Mouse (Mus musculus) ES-E14 (cell line): Measurements from ENCODE around the gene Pnmal2. TPM values are rescaled to one million over a fixed set of nuclear protein-coding genes. Genes with fewer than 3 reads are reported as not detected.

Experiments
- DNase-seq: peaks from one replicate; pipeline ENCODE4 v3.0.0-alpha.2; 2013; ENCODE audit warnings: low read depth, low spot score
- H3K27ac ChIP-seq: 2 replicates; pipeline ENCODE4 v1.5.1; 2012; ENCODE audit warnings: low read depth, mild to moderate bottlenecking, low read length, moderate library complexity, mixed read lengths; ENCODE audit not compliant: poor library complexity, insufficient read depth, severe bottlenecking
- H3K36me3 ChIP-seq: 2 replicates; pipeline ENCODE4 v1.6.1; 2012; ENCODE audit warnings: mild to moderate bottlenecking, low read length, moderate library complexity, mixed read lengths; ENCODE audit not compliant: control insufficient read depth, poor library complexity, insufficient read depth, severe bottlenecking
- H3K4me1 ChIP-seq, 2 experiments: fragments of 150-350 bp in 1 of 2; sonication (generic) in 1 of 2; 2 replicates each; pipeline ENCODE4 v1.6.1; 2012; ENCODE audit warnings: low read length in 2 of 2, mild to moderate bottlenecking in 1 of 2, mixed read lengths in 1 of 2; ENCODE audit not compliant: control insufficient read depth in 2 of 2, insufficient read depth in 2 of 2, poor library complexity in 1 of 2
- H3K4me3 ChIP-seq, 2 experiments: fragments of 150-350 bp in 1 of 2; sonication (generic) in 1 of 2; 2 replicates each; pipeline ENCODE4 v1.5.1; 2012; ENCODE audit warnings: low read length in 2 of 2, low read depth in 1 of 2, mild to moderate bottlenecking in 1 of 2, mixed read lengths in 1 of 2; ENCODE audit not compliant: insufficient read depth in 1 of 2, poor library complexity in 1 of 2, severe bottlenecking in 1 of 2
- H3K9ac ChIP-seq: 2 replicates; pipeline ENCODE4 v1.6.1; 2012; ENCODE audit warnings: low read depth, mild to moderate bottlenecking, low read length, mixed read lengths; ENCODE audit not compliant: poor library complexity, insufficient read depth, severe bottlenecking
- H3K9me3 ChIP-seq: fragments of 150-350 bp; sonication (generic); 2 replicates; pipeline ENCODE4 v1.6.1; 2012; ENCODE audit warnings: low read depth, mild to moderate bottlenecking, low read length; ENCODE audit not compliant: control insufficient read depth, insufficient read depth
- CHD2 ChIP-seq: IDR thresholded peaks from 2 replicates; pipeline ENCODE4 v1.6.1; 2014; ENCODE audit warnings: mild to moderate bottlenecking, low read depth, low read length, inconsistent platforms
- HCFC1 ChIP-seq: IDR thresholded peaks from 2 replicates; pipeline ENCODE4 v1.6.1; 2012; ENCODE audit warnings: low read length, inconsistent platforms, borderline replicate concordance; ENCODE audit not compliant: insufficient read depth
- MAFK ChIP-seq: IDR thresholded peaks from 2 replicates; pipeline ENCODE4 v1.6.1; 2014; ENCODE audit warnings: mild to moderate bottlenecking, low read depth, low read length, inconsistent platforms; ENCODE audit not compliant: insufficient read depth
- ZC3H11A ChIP-seq: IDR thresholded peaks from 2 replicates; pipeline ENCODE4 v1.6.1; 2012; ENCODE audit warnings: low read depth, mild to moderate bottlenecking, inconsistent platforms, low read length, borderline replicate concordance
- ZNF384 ChIP-seq: IDR thresholded peaks from 2 replicates; pipeline ENCODE4 v1.6.1; 2012; ENCODE audit warnings: low read depth, low read length, inconsistent platforms
- in situ Hi-C, 2 experiments: fragments of 600-800 bp; cut with MboI; formaldehyde crosslinking; loops; one replicate each; pipeline ENCODE4 v1.15.1; 2025; ENCODE audit warnings: low sequenced_read_pairs in 2 of 2, inconsistent platforms in 1 of 2; ENCODE audit not compliant: unreplicated experiment in 2 of 2
- total RNA-seq: library from RNA; depleted of rRNA; stranded (reverse); fragments of 300-350 nt; gene quantifications from 2 replicates; pipeline ENCODE4 v1.2.3, GENCODE M21; 2012

The Pnmal2 gene
- total RNA-seq, 1 experiment = 0.71 TPM

DNA sequence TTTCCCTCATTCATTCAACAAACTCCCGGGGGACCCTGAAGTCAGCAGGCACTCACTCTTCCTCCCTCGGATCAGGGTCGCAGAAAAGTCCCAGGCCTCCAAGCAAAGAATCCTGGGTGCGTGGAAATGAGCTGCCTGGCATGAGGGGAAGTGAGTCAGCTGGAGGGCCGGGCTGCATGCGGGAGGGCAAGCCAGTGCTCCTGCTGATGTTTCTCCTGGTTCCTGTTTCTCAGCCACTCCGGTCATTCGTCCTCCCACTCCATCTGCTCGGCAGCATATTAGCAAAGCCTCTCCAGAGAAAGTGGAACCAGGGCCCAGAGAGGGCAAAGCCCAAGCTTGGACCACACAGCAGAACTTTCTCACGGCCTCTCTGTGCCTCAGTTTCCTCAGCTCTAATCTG, 34.6 kb upstream of the Pnmal2 start:
- Histone ChIP-seq H3K9me3 (no peaks in the 10 kb centered on the region), H3K4me1 (peaks cover 0 to 19% of the 10 kb centered on the region in 2 experiments; a peak in 1 of 4 replicates), H3K9ac (no peak overlapping the region), H3K27ac (no peak overlapping the region), H3K36me3 (peaks cover 1% of the 10 kb centered on the region; the same call in 1 of the 2 replicates), H3K4me3 (no peak overlapping the region)
- in situ Hi-C loops = loop anchor here in 1 of 2 experiments (25.0 kb wide), 1 partner anchor 98 kb away; the partner anchor contains the start of genes Fkrp and Strn4
- TF ChIP-seq ZC3H11A (no peak), MAFK (no peak), HCFC1 (no peak), CHD2 (no peak), ZNF384 (no peak)
- DNase-seq = no peak

GRCm38 (mm10) chr7:16911904-16912303, 32.6 kb upstream of the Pnmal2 start:
- in situ Hi-C loops = loop anchor here in 1 of 2 experiments (25.0 kb wide), 1 partner anchor 100 kb away; the partner anchor contains the start of genes Fkrp and Strn4
- H3K4me1 ChIP-seq = peaks cover 0 to 15% of the 10 kb centered on the region in 2 experiments; a peak in 1 of 4 replicates

DNA sequence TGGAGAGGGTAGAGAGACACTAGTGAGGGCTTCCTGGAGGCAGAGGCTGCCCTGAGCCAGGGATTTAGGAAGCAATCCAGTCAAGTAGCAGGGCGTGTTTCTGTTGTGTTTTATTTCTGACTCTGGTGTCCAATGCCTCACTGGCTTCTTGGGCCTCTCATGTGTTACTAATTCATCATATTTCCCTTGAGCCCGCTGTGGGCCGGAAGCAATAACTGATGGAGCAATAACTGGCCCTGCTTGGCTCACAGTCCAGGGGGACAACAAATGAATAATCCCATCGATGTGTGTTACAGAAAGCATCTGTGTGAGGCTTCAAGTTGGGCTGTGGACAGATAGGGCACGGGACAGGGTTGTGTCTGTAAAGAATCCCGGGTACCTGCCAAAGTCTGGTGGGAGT, 32.1 kb upstream of the Pnmal2 start:
- Histone ChIP-seq H3K36me3 (peaks cover 22% of the 10 kb centered on the region), H3K9ac (no peak overlapping the region), H3K27ac (no peak overlapping the region), H3K4me3 (no peak overlapping the region), H3K4me1 (peaks cover 0 to 14% of the 10 kb centered on the region in 2 experiments; a peak in 1 of 4 replicates), H3K9me3 (no peaks in the 10 kb centered on the region)
- no peak for TF ChIP-seq ZC3H11A
- TF ChIP-seq ZNF384 = no peak
- no peak for TF ChIP-seq MAFK
- no peak for TF ChIP-seq CHD2
- no peak for TF ChIP-seq HCFC1
- in situ Hi-C loops = loop anchor here in 1 of 2 experiments (25.0 kb wide), 1 partner anchor 100 kb away; the partner anchor contains the start of genes Fkrp and Strn4
- DNase-seq = no peak

More at GRCm38 (mm10) chr7:16911904-16912303, 32.6 kb upstream of the Pnmal2 start:
- TF ChIP-seq CHD2 (no peak), ZC3H11A (no peak), ZNF384 (no peak), HCFC1 (no peak), MAFK (no peak)
- Histone ChIP-seq H3K9me3 (no peaks in the 10 kb centered on the region), H3K36me3 (peaks cover 18% of the 10 kb centered on the region), H3K9ac (no peak overlapping the region), H3K27ac (no peak overlapping the region), H3K4me3 (no peak overlapping the region)
- DNase-seq = no peak

DNA sequence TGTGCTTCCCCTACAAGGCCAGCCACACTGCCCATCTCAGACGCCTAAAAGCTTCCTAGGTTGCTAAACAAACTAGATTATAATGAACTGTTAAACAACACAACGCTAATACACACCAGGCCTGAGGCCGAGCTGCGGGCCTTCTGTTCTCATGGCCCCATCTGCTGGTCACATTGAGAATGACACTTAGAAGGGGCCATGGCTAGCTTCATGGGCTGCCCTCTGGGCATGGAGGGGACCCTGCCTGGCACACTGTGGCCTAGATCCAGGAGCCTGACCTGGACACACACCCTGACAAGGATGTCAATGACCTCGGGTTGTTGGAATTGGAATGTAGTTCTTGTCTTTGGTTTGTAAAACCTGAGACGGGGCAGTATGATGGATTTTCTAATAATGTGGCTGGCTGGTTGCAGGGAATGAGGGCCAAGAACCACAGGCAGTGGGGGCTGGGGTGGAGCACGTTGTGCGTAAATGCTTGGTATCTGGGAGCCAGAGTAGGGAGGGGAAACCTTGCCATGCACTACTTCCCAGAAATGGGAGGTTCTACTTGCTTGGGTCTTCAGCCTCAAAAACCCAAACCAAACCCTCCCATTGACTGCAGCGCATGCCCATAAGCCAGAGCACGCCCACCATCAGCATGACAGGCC, 30.6 kb upstream of the Pnmal2 start:
- Histone ChIP-seq H3K9ac (no peak overlapping the region), H3K4me1 (peaks cover 0 to 16% of the 10 kb centered on the region in 2 experiments; a peak in 1 of 4 replicates), H3K4me3 (no peak overlapping the region), H3K9me3 (no peaks in the 10 kb centered on the region), H3K27ac (no peak overlapping the region), H3K36me3 (peaks cover 38% of the 10 kb centered on the region)
- in situ Hi-C loops = loop anchor here in 1 of 2 experiments (25.0 kb wide), 1 partner anchor 102 kb away; the partner anchor contains the start of genes Fkrp and Strn4
- DNase-seq = no peak
- TF ChIP-seq ZC3H11A (0 out of 2 replicates have a peak, but pooled peaks have one; percentile 25), CHD2 (no peak)
